Mouse (Mus musculus): ENCODE results near the gene Prrc2a.
A peak's percentile ranks its signal among the peaks of the same experiment; 100 is the strongest.
"Not testable (repeated sequence)": the region's sequence is repeated elsewhere in the genome, so short reads cannot be mapped to it uniquely, and the experiment has no call there.

The Prrc2a gene

GRCm38 (mm10) chr17:35134801-35135590 is 29.7 kb downstream of the Prrc2a start, which contains the start of gene Bag6:
TSS of gene Bag6 (plus strand) at chr17:35135178.
- peak; percentile 97 for DNase-seq (ENCODE audit: low read depth, low spot score)

- DNase-seq (ENCODE audit: low read depth, low spot score) = no peak
Measured at GRCm38 (mm10) chr17:35133517-35133916, 31.2 kb downstream of the Prrc2a start.

GRCm38 (mm10) chr17:35132174-35132560 is 32.5 kb downstream of the Prrc2a start:
- no peak for DNase-seq (ENCODE audit: low read depth, low spot score)

GRCm38 (mm10) chr17:35131500-35132173 is 33.1 kb downstream of the Prrc2a start, which contains the start of gene Apom:
TSS of gene Apom (minus strand) at chr17:35132050.
- peak; percentile 60 for DNase-seq (ENCODE audit: low read depth, low spot score)

GRCm38 (mm10) chr17:35131038-35131437 is 33.7 kb downstream of the Prrc2a start:
- no peak for DNase-seq (ENCODE audit: low read depth, low spot score)

GRCm38 (mm10) chr17:35128996-35129395 is 35.7 kb downstream of the Prrc2a start:
- DNase-seq (ENCODE audit: low read depth, low spot score) = no peak

GRCm38 (mm10) chr17:35127017-35127416 is 37.7 kb downstream of the Prrc2a start:
- no peak for DNase-seq (ENCODE audit: low read depth, low spot score)

- no peak for DNase-seq (ENCODE audit: low read depth, low spot score)
Measured at GRCm38 (mm10) chr17:35126206-35126611, 38.5 kb downstream of the Prrc2a start, which contains the start of gene D17H6S53E. TSS of gene D17H6S53E (plus strand) at chr17:35126373.

- no peak for DNase-seq (ENCODE audit: low read depth, low spot score)
Measured at GRCm38 (mm10) chr17:35125578-35125977, 39.1 kb downstream of the Prrc2a start.

- DNase-seq (ENCODE audit: low read depth, low spot score) = no peak
Measured at GRCm38 (mm10) chr17:35125081-35125480, 39.6 kb downstream of the Prrc2a start.

GRCm38 (mm10) chr17:35124261-35124896 is 40.3 kb downstream of the Prrc2a start:
- not testable (repeated sequence) for DNase-seq (ENCODE audit: low read depth, low spot score)

- not testable (repeated sequence) for DNase-seq (ENCODE audit: low read depth, low spot score)
Measured at GRCm38 (mm10) chr17:35123287-35123686, 41.4 kb downstream of the Prrc2a start.

GRCm38 (mm10) chr17:35121871-35122303 is 42.8 kb downstream of the Prrc2a start, which contains the start of gene Csnk2b:
TSS of gene Csnk2b (minus strand) at chr17:35122053.
- DNase-seq (ENCODE audit: low read depth, low spot score) = peak; percentile 76

GRCm38 (mm10) chr17:35121143-35121799 is 43.4 kb downstream of the Prrc2a start, which contains the start of gene Gpank1:
TSS of gene Gpank1 (plus strand) at chr17:35121455.
- peak; percentile 100 for DNase-seq (ENCODE audit: low read depth, low spot score)

- no peak for DNase-seq (ENCODE audit: low read depth, low spot score)
Measured at GRCm38 (mm10) chr17:35120745-35121142, 44.0 kb downstream of the Prrc2a start.

- DNase-seq (ENCODE audit: low read depth, low spot score) = no peak
Measured at GRCm38 (mm10) chr17:35115046-35116019, 49.4 kb downstream of the Prrc2a start, which contains the start of gene Ly6g5b. TSS of gene Ly6g5b (minus strand) at chr17:35115428.

- DNase-seq (ENCODE audit: low read depth, low spot score) = no peak
Measured at GRCm38 (mm10) chr17:35111774-35112173, 52.9 kb downstream of the Prrc2a start.

- DNase-seq (ENCODE audit: low read depth, low spot score) = no peak
Measured at GRCm38 (mm10) chr17:35108097-35108496, 56.6 kb downstream of the Prrc2a start, which contains the start of gene Ly6g5c. TSS of gene Ly6g5c (plus strand) at chr17:35108279.

- no peak for DNase-seq (ENCODE audit: low read depth, low spot score)
Measured at GRCm38 (mm10) chr17:35106522-35106921, 58.2 kb downstream of the Prrc2a start.
